Mouse (Mus musculus) liver, embryonic 12.5 days (tissue): ENCODE measurements around the gene 4931406P16Rik. TPM values are rescaled to one million over a fixed set of nuclear protein-coding genes. Genes with fewer than 3 reads are reported as not detected.
"Not testable (repeated sequence)": the region's sequence is repeated elsewhere in the genome, so short reads cannot be mapped to it uniquely, and the experiment has no call there.

Experiments used
- ATAC-seq: fragments of 200-750 bp; cut with Nextera tagmentation; 2 replicates; pipeline ENCODE4 v1.8.0; 2017; ENCODE audit warnings: moderate number of reproducible peaks, mild to moderate bottlenecking, moderate library complexity
- H3K27ac ChIP-seq: fragments of 300-500 bp; sonication (generic); 2 replicates; pipeline ENCODE4 v1.5.1; 2016; ENCODE audit warnings: mild to moderate bottlenecking
- H3K27me3 ChIP-seq: fragments of 300-500 bp; sonication (generic); replicated peaks from 2 replicates; pipeline ENCODE4 v1.6.1; 2016; ENCODE audit warnings: mild to moderate bottlenecking, moderate library complexity
- H3K36me3 ChIP-seq: fragments of 300-500 bp; sonication (generic); 2 replicates; pipeline ENCODE4 v1.6.1; 2016; ENCODE audit warnings: mild to moderate bottlenecking, moderate library complexity
- H3K4me1 ChIP-seq: fragments of 300-500 bp; sonication (generic); 2 replicates; pipeline ENCODE4 v1.6.1; 2016
- H3K4me2 ChIP-seq: fragments of 300-500 bp; sonication (generic); 2 replicates; pipeline ENCODE4 v1.6.1; 2016; ENCODE audit warnings: mild to moderate bottlenecking, moderate library complexity
- H3K4me3 ChIP-seq: fragments of 300-500 bp; sonication (generic); 2 replicates; pipeline ENCODE4 v1.5.1; 2016; ENCODE audit warnings: mild to moderate bottlenecking, moderate library complexity
- H3K9ac ChIP-seq: fragments of 300-500 bp; sonication (generic); 2 replicates; pipeline ENCODE4 v1.6.1; 2016; ENCODE audit warnings: mild to moderate bottlenecking, moderate library complexity
- H3K9me3 ChIP-seq: fragments of 300-500 bp; sonication (generic); replicated peaks from 2 replicates; pipeline ENCODE4 v1.6.1; 2016; ENCODE audit warnings: mild to moderate bottlenecking, moderate library complexity
- WGBS: fragments of 180-500 bp; shearing (Covaris S2); methylation state at CpG from one replicate; pipeline ENCODE4 v1.1.7; 2016; ENCODE audit not compliant: insufficient replicate concordance; 5-methylcytosine and 5-hydroxymethylcytosine counted together
- polyA plus RNA-seq: library from polyadenylated mRNA; unstranded; fragments of >200 nt; fragmentation: Nextera tagmentation; extraction: Ambion mirVana; gene quantifications from 2 replicates; pipeline ENCODE4 v1.2.1, GENCODE M21; 2016

Gene 4931406P16Rik
- polyA plus RNA-seq, 1 experiment from 2014 or later: 19.6 TPM

GRCm38 (mm10) chr7:34222340-34222739, 91.0 kb downstream of the 4931406P16Rik start:
- Histone ChIP-seq H3K27me3 (no peaks in the 10 kb centered on the region), H3K27ac (no peak overlapping the region), H3K4me1 (peaks cover 20% of the 10 kb centered on the region), H3K9me3 (no peaks in the 10 kb centered on the region), H3K4me2 (no peak overlapping the region), H3K9ac (no peak overlapping the region), H3K36me3 (peaks cover 99% of the 10 kb centered on the region), H3K4me3 (no peak overlapping the region)
- no peak for ATAC-seq
- 87% methylated on average over 10 of the region's 10 CpGs for WGBS

GRCm38 (mm10) chr7:34221594-34222250, 91.6 kb downstream of the 4931406P16Rik start:
- Histone ChIP-seq H3K27me3 (no peaks in the 10 kb centered on the region), H3K9ac (no peak overlapping the region), H3K4me2 (no peak overlapping the region), H3K36me3 (peaks cover 99% of the 10 kb centered on the region), H3K4me3 (no peak overlapping the region), H3K27ac (no peak overlapping the region), H3K4me1 (peaks cover 14% of the 10 kb centered on the region), H3K9me3 (no peaks in the 10 kb centered on the region)
- WGBS: 81% methylated on average over 9 of the region's 9 CpGs
- no peak for ATAC-seq

GRCm38 (mm10) chr7:34218496-34218895, 94.9 kb downstream of the 4931406P16Rik start:
- no peak overlapping the region for H3K4me2 ChIP-seq
- 0 out of 2 replicates have a peak, but pooled peaks cover 7% of the 10 kb centered on the region for H3K4me1 ChIP-seq
- H3K9me3 ChIP-seq: no peaks in the 10 kb centered on the region
- WGBS: 61% methylated on average over 1 of the region's 1 CpGs
- peaks cover 100% of the 10 kb centered on the region for H3K36me3 ChIP-seq
- no peak overlapping the region for H3K4me3 ChIP-seq
- no peak for ATAC-seq
- no peak overlapping the region for H3K9ac ChIP-seq
- H3K27ac ChIP-seq: no peak overlapping the region
- H3K27me3 ChIP-seq: no peaks in the 10 kb centered on the region

- no peak overlapping the region for H3K4me2 ChIP-seq
- H3K4me3 ChIP-seq: no peak overlapping the region
- WGBS: 77% methylated on average over 10 of the region's 10 CpGs
- H3K27me3 ChIP-seq: no peaks in the 10 kb centered on the region
- H3K9ac ChIP-seq: no peak overlapping the region
- H3K36me3 ChIP-seq: peaks cover 100% of the 10 kb centered on the region
- ATAC-seq: no peak
- no peak overlapping the region for H3K27ac ChIP-seq
- no peaks in the 10 kb centered on the region for H3K9me3 ChIP-seq
- H3K4me1 ChIP-seq: 0 out of 2 replicates have a peak, but pooled peaks cover 7% of the 10 kb centered on the region
Observed at GRCm38 (mm10) chr7:34216474-34216873, 96.9 kb downstream of the 4931406P16Rik start.

- peaks cover 100% of the 10 kb centered on the region for H3K36me3 ChIP-seq
- no peak; the same call in 1 of the 2 replicates for ATAC-seq
Observed at GRCm38 (mm10) chr7:34215481-34215880, 97.9 kb downstream of the 4931406P16Rik start.

GRCm38 (mm10) chr7:34214644-34215043, 98.7 kb downstream of the 4931406P16Rik start:
- Histone ChIP-seq H3K27ac (no peak overlapping the region), H3K36me3 (peaks cover 100% of the 10 kb centered on the region), H3K27me3 (no peaks in the 10 kb centered on the region), H3K9ac (no peak overlapping the region), H3K4me1 (0 out of 2 replicates have a peak, but pooled peaks cover 7% of the 10 kb centered on the region), H3K9me3 (no peaks in the 10 kb centered on the region), H3K4me2 (no peak overlapping the region), H3K4me3 (no peak overlapping the region)
- ATAC-seq: no peak
- WGBS: 85% methylated on average over 8 of the region's 8 CpGs

More at GRCm38 (mm10) chr7:34215481-34215880, 97.9 kb downstream of the 4931406P16Rik start:
- WGBS: 81% methylated on average over 9 of the region's 9 CpGs
- H3K4me1 ChIP-seq: 0 out of 2 replicates have a peak, but pooled peaks cover 7% of the 10 kb centered on the region
- no peak overlapping the region for H3K4me3 ChIP-seq
- H3K27me3 ChIP-seq: no peaks in the 10 kb centered on the region
- no peak overlapping the region for H3K27ac ChIP-seq
- no peak overlapping the region for H3K9ac ChIP-seq
- no peaks in the 10 kb centered on the region for H3K9me3 ChIP-seq
- no peak overlapping the region for H3K4me2 ChIP-seq

- Histone ChIP-seq H3K27ac (no peak overlapping the region), H3K4me3 (no peak overlapping the region), H3K27me3 (no peaks in the 10 kb centered on the region), H3K4me2 (no peak overlapping the region), H3K9ac (no peak overlapping the region), H3K4me1 (0 out of 2 replicates have a peak, but pooled peaks cover 7% of the 10 kb centered on the region), H3K36me3 (peaks cover 100% of the 10 kb centered on the region), H3K9me3 (no peaks in the 10 kb centered on the region)
- WGBS: 80% methylated on average over 7 of the region's 7 CpGs
- ATAC-seq: no peak
Observed at GRCm38 (mm10) chr7:34213281-34213680, 100.1 kb downstream of the 4931406P16Rik start.

- H3K27ac ChIP-seq: no peak overlapping the region
- H3K36me3 ChIP-seq: peaks cover 100% of the 10 kb centered on the region
- H3K9ac ChIP-seq: no peak overlapping the region
- H3K27me3 ChIP-seq: no peaks in the 10 kb centered on the region
- no peaks in the 10 kb centered on the region for H3K9me3 ChIP-seq
- no peak overlapping the region for H3K4me3 ChIP-seq
- no peaks in the 10 kb centered on the region for H3K4me1 ChIP-seq
- WGBS: 79% methylated on average over 9 of the region's 9 CpGs
- H3K4me2 ChIP-seq: no peak overlapping the region
- ATAC-seq: no peak
Observed at GRCm38 (mm10) chr7:34208027-34208745, 105.2 kb downstream of the 4931406P16Rik start.

- ATAC-seq: no peak
- WGBS: 85% methylated on average over 6 of the region's 6 CpGs
- Histone ChIP-seq H3K9me3 (no peaks in the 10 kb centered on the region), H3K4me3 (no peak overlapping the region), H3K27ac (no peak overlapping the region), H3K4me2 (no peak overlapping the region), H3K27me3 (no peaks in the 10 kb centered on the region), H3K9ac (no peak overlapping the region), H3K4me1 (no peaks in the 10 kb centered on the region), H3K36me3 (peaks cover 100% of the 10 kb centered on the region)
Observed at GRCm38 (mm10) chr7:34206331-34206730, 107.0 kb downstream of the 4931406P16Rik start.

- 91% methylated on average over 10 of the region's 10 CpGs for WGBS
- H3K4me1 ChIP-seq, ATAC-seq, H3K9ac ChIP-seq, H3K4me3 ChIP-seq, H3K9me3 ChIP-seq, H3K4me2 ChIP-seq, H3K27ac ChIP-seq, H3K27me3 ChIP-seq: not testable (repeated sequence)
- H3K36me3 ChIP-seq: peaks cover 69% of the 10 kb centered on the region
Observed at GRCm38 (mm10) chr7:34202147-34202546, 111.2 kb downstream of the 4931406P16Rik start.

- WGBS: 85% methylated on average over 2 of the region's 2 CpGs
- Histone ChIP-seq H3K27me3 (no peaks in the 10 kb centered on the region), H3K9me3 (no peaks in the 10 kb centered on the region), H3K4me2 (no peak overlapping the region), H3K9ac (no peak overlapping the region), H3K36me3 (peaks cover 56% of the 10 kb centered on the region), H3K4me1 (peaks cover 6% of the 10 kb centered on the region; the same call in 1 of the 2 replicates), H3K4me3 (no peak overlapping the region), H3K27ac (no peak overlapping the region)
- no peak for ATAC-seq
Observed at GRCm38 (mm10) chr7:34200829-34201228, 112.5 kb downstream of the 4931406P16Rik start.

- H3K27ac ChIP-seq: no peak overlapping the region
- ATAC-seq: no peak
- no peak overlapping the region for H3K4me2 ChIP-seq
- H3K27me3 ChIP-seq: no peaks in the 10 kb centered on the region
- H3K4me3 ChIP-seq: no peak overlapping the region
- no peak overlapping the region for H3K9ac ChIP-seq
- peaks cover 40% of the 10 kb centered on the region for H3K36me3 ChIP-seq
- peaks cover 15% of the 10 kb centered on the region for H3K4me1 ChIP-seq
- no peaks in the 10 kb centered on the region for H3K9me3 ChIP-seq
- WGBS: 31% methylated on average over 3 of the region's 3 CpGs
Observed at GRCm38 (mm10) chr7:34198346-34198745, 115.0 kb downstream of the 4931406P16Rik start.
